Mouse (Mus musculus) heart, adult 2 months (tissue): ENCODE data around the gene Prr19. TPM values are rescaled to one million over a fixed set of nuclear protein-coding genes. Genes with fewer than 3 reads are reported as not detected.

ENCODE experiments used
- DNase-seq, 2 experiments: peaks; one replicate each; pipeline ENCODE4 v3.0.0; 2021
- H3K27ac ChIP-seq: fragments of 200-600 bp; 2 replicates; pipeline ENCODE4 v1.8.1; 2022
- H3K27me3 ChIP-seq: fragments of 200-500 bp; 2 replicates; pipeline ENCODE4 v1.6.1; 2012; ENCODE audit warnings: mild to moderate bottlenecking, low read length, inconsistent platforms, mixed read lengths; ENCODE audit not compliant: control insufficient read depth, insufficient read depth
- H3K36me3 ChIP-seq: fragments of 200-500 bp; 2 replicates; pipeline ENCODE4 v1.6.1; 2012; ENCODE audit warnings: low read length, inconsistent platforms; ENCODE audit not compliant: control insufficient read depth, insufficient read depth
- H3K4me1 ChIP-seq: fragments of 200-500 bp; 2 replicates; pipeline ENCODE4 v1.6.1; 2011; ENCODE audit warnings: low read length; ENCODE audit not compliant: control insufficient read depth, insufficient read depth
- H3K4me3 ChIP-seq: fragments of 200-600 bp; 2 replicates; pipeline ENCODE4 v1.8.1; 2022
- H3K79me2 ChIP-seq: fragments of 200-500 bp; replicated peaks from 2 replicates; pipeline ENCODE4 v1.6.1; 2012; ENCODE audit warnings: mild to moderate bottlenecking, inconsistent platforms, low read length, moderate library complexity, mixed read lengths; ENCODE audit not compliant: control insufficient read depth, insufficient read depth
- H3K9ac ChIP-seq: fragments of 200-500 bp; 2 replicates; pipeline ENCODE4 v1.6.1; 2012; ENCODE audit warnings: low read depth, mild to moderate bottlenecking, control low read depth, inconsistent platforms, low read length, mixed read lengths
- CTCF ChIP-seq: fragments of 200-600 bp; IDR thresholded peaks from 2 replicates; pipeline ENCODE4 v1.8.1; 2022; ENCODE audit warnings: antibody characterized with exemption, mild to moderate bottlenecking, moderate library complexity
- EP300 ChIP-seq: fragments of 200-500 bp; IDR thresholded peaks from 2 replicates; pipeline ENCODE4 v1.6.1; 2011; ENCODE audit warnings: low read depth, low read length, control low read depth; ENCODE audit not compliant: insufficient read depth
- POLR2A ChIP-seq: fragments of 200-500 bp; IDR thresholded peaks from 2 replicates; pipeline ENCODE4 v1.6.1; 2011; ENCODE audit warnings: mild to moderate bottlenecking, low read depth, low read length, control low read depth; ENCODE audit not compliant: insufficient read depth
- WGBS: fragments of 180-500 bp; shearing (Covaris S2); methylation state at CpG from one replicate; pipeline ENCODE4 v1.1.7; 2018; 5-methylcytosine and 5-hydroxymethylcytosine counted together
- intact Hi-C: fragments of 180-260 bp; cut with DNase I; formaldehyde crosslinking; loops from one replicate; pipeline ENCODE4 v1.15.1; 2025
- polyA plus RNA-seq: library from polyadenylated mRNA; depleted of rRNA; stranded (reverse); fragments of >200 nt; gene quantifications from 2 replicates; pipeline ENCODE4 v1.2.3, GENCODE M21; 2012
- total RNA-seq, 2 experiments: library from RNA; stranded (reverse); gene quantifications; 2 replicates each; pipeline ENCODE4 v1.2.3; 2021

The Prr19 gene
- total and polyA plus RNA-seq, 3 experiments, result not detected

- no peak overlapping the region for H3K27ac ChIP-seq
Observed at GRCm38 (mm10) chr7:25290911-25291310, 10.3 kb upstream of the Prr19 start.

GRCm38 (mm10) chr7:25292107-25292506 lies 9.1 kb upstream of the Prr19 start:
- Histone ChIP-seq H3K4me1 (no peaks in the 10 kb centered on the region), H3K36me3 (no peaks in the 10 kb centered on the region), H3K79me2 (no peaks in the 10 kb centered on the region), H3K27ac (no peak overlapping the region), H3K27me3 (no peaks in the 10 kb centered on the region), H3K4me3 (no peak overlapping the region), H3K9ac (no peak overlapping the region)
- peak; percentile 4 to 21 for DNase-seq
- 62% methylated on average over 7 of the region's 7 CpGs for WGBS
- no peak for TF ChIP-seq POLR2A
- TF ChIP-seq CTCF, result no peak
- TF ChIP-seq EP300, result no peak
- intact Hi-C loops, result no loop called here

More at GRCm38 (mm10) chr7:25290911-25291310, 10.3 kb upstream of the Prr19 start:
- no peak for TF ChIP-seq POLR2A
- Histone ChIP-seq H3K4me3 (no peak overlapping the region), H3K4me1 (no peaks in the 10 kb centered on the region), H3K27me3 (no peaks in the 10 kb centered on the region), H3K79me2 (no peaks in the 10 kb centered on the region), H3K36me3 (no peaks in the 10 kb centered on the region), H3K9ac (no peak overlapping the region)
- WGBS, result 69% methylated on average over 2 of the region's 2 CpGs
- intact Hi-C loops, result no loop called here
- peak in 1 of 2 experiments; percentile 63 for DNase-seq

DNA sequence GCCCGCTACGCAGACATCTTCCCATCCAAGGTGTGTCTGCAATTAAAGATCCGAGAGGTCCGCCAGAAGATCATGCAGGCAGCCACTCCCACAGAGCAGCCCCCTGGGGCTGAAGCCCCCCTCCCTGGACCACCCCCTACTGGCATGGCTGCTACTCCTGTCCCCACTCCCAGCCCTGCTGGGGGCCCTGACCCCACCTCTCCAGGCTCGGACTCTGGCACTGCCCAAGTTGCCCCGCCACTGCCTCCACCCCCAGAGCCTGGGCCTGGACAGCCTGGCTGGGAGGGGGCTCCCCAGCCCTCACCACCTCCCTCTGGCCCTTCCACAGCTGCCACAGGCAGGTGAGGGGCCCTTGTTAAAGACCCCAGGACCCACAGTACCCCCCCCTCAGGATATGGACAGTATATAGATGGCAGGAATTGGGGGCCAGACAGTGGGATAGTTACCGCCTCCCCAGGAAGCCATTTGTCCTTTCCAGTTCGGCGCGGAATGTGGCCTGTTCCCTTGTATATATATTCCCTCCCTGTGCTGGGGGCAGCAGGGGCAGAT lies 7.9 kb upstream of the Prr19 start:
- no peaks in the 10 kb centered on the region for H3K36me3 ChIP-seq
- H3K27me3 ChIP-seq, result no peaks in the 10 kb centered on the region
- peak in 1 of 2 experiments; percentile 14 for DNase-seq
- no peak overlapping the region for H3K4me3 ChIP-seq
- intact Hi-C loops, result no loop called here
- WGBS, result 81% methylated on average over 10 of the region's 10 CpGs
- H3K4me1 ChIP-seq, result no peaks in the 10 kb centered on the region
- no peaks in the 10 kb centered on the region for H3K79me2 ChIP-seq
- no peak overlapping the region for H3K9ac ChIP-seq
- H3K27ac ChIP-seq, result no peak overlapping the region
- TF ChIP-seq EP300 (no peak), POLR2A (no peak), CTCF (no peak)

GRCm38 (mm10) chr7:25294495-25294894 lies 6.7 kb upstream of the Prr19 start:
- H3K27ac ChIP-seq, result no peak overlapping the region
- DNase-seq, result no peak
- no peaks in the 10 kb centered on the region for H3K27me3 ChIP-seq
- no peaks in the 10 kb centered on the region for H3K36me3 ChIP-seq
- H3K9ac ChIP-seq, result no peak overlapping the region
- H3K4me3 ChIP-seq, result no peak overlapping the region
- intact Hi-C loops, result no loop called here
- TF ChIP-seq EP300 (no peak), POLR2A (no peak), CTCF (no peak)
- 81% methylated on average over 4 of the region's 4 CpGs for WGBS
- H3K79me2 ChIP-seq, result no peaks in the 10 kb centered on the region
- H3K4me1 ChIP-seq, result no peaks in the 10 kb centered on the region

DNA sequence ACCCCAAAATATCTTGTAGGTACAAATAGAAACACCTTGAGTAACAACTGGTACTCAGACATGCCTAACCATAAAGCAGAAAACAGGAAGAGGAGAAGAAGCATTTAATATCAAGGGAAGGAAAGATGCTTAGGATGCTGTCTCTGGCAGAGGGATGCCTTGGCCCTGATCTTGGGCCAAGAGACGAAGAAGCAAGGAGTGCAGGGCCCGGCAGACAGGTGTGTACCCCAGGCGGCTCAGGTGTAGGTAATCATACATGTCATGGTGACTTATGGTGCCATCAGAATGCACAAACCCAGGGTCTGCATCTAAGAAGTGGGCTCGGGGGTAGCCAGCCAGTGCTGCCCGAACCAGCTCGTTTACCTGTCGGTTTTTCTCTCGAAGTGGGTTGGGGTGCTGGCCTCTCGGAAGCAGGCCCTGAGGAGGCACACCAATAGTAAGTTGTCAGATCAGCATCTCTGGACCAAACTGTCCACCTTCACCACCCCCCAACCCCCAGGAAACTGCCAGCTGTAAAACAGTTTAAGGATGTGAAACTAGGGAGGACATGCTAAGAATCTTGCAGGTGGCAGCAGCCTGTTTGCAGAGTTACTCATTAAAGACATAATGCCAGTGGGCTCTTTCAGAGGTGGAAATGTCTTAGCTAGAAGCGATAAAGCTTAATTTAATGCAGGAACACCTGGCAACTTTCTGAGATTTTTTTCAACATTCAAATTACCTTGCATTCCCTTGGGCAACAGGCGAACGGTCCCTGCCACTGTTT lies 6.1 kb upstream of the Prr19 start:
- no peaks in the 10 kb centered on the region for H3K79me2 ChIP-seq
- no peak overlapping the region for H3K4me3 ChIP-seq
- intact Hi-C loops, result no loop called here
- H3K27me3 ChIP-seq, result no peaks in the 10 kb centered on the region
- DNase-seq, result no peak
- WGBS, result 84% methylated on average over 12 of the region's 12 CpGs
- no peaks in the 10 kb centered on the region for H3K4me1 ChIP-seq
- H3K9ac ChIP-seq, result no peak overlapping the region
- no peaks in the 10 kb centered on the region for H3K36me3 ChIP-seq
- TF ChIP-seq POLR2A (no peak), CTCF (no peak), EP300 (no peak)
- H3K27ac ChIP-seq, result no peak overlapping the region

DNA sequence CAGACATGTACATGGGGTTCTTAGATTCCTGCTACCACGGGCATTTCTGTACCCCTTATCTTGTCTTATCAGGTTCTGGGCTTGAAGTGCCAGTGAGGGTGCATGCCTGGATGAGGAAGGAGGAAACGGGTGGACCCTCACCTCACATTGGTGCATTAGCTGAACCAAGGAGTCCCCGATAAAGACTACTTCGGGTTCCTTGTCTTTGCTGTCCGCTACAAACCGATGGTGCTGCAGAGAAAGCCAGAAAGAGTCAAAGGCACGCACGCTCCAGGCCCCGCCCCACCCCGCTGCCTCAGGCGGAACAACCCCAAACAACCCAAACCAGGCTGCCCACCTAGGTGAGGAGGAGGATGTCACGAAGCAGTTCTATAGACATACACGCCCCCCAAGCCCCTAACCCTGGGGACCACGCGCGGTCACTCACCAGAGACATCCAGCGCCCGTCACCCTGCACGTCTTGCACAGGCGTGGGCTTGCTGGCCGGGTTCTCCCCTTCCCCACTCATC lies 4.2 kb upstream of the Prr19 start:
- DNase-seq, result no peak
- intact Hi-C loops, result no loop called here
- H3K36me3 ChIP-seq, result no peaks in the 10 kb centered on the region
- TF ChIP-seq EP300 (no peak), CTCF (no peak), POLR2A (no peak)
- H3K4me1 ChIP-seq, result no peaks in the 10 kb centered on the region
- peak overlapping the region; percentile 73 for H3K4me3 ChIP-seq
- H3K27me3 ChIP-seq, result no peaks in the 10 kb centered on the region
- H3K9ac ChIP-seq, result peak overlapping the region; percentile 81
- no peaks in the 10 kb centered on the region for H3K79me2 ChIP-seq
- WGBS, result 2% methylated on average over 21 of the region's 21 CpGs
- H3K27ac ChIP-seq, result peak overlapping the region; percentile 55; the same call in 1 of the 2 replicates
